Mouse (Mus musculus) forebrain, embryonic 16.5 days (tissue): ENCODE measurements around the gene Actr10. TPM values are rescaled to one million over a fixed set of nuclear protein-coding genes. Genes with fewer than 3 reads are reported as not detected.

ENCODE experiments used
- ATAC-seq: fragments of 200-750 bp; cut with Nextera tagmentation; 2 replicates; pipeline ENCODE4 v1.8.0; 2017; ENCODE audit warnings: mild to moderate bottlenecking, moderate library complexity
- H3K27ac ChIP-seq: fragments of 300-500 bp; sonication (generic); 2 replicates; pipeline ENCODE4 v1.5.1; 2014; ENCODE audit warnings: low read length, control low read depth
- H3K27me3 ChIP-seq: fragments of 300-500 bp; sonication (generic); replicated peaks from 2 replicates; pipeline ENCODE4 v1.6.1; 2014; ENCODE audit warnings: low read length; ENCODE audit not compliant: control insufficient read depth, insufficient read depth
- H3K36me3 ChIP-seq: fragments of 300-500 bp; sonication (generic); 2 replicates; pipeline ENCODE4 v1.6.1; 2014; ENCODE audit not compliant: control insufficient read depth, insufficient read depth
- H3K4me1 ChIP-seq: fragments of 300-500 bp; sonication (generic); replicated peaks from 2 replicates; pipeline ENCODE4 v1.6.1; 2014; ENCODE audit warnings: low read length; ENCODE audit not compliant: control insufficient read depth, insufficient read depth
- H3K4me2 ChIP-seq: fragments of 300-500 bp; sonication (generic); 2 replicates; pipeline ENCODE4 v1.6.1; 2014; ENCODE audit warnings: mild to moderate bottlenecking, low read length, control low read depth
- H3K4me3 ChIP-seq: fragments of 300-500 bp; sonication (generic); replicated peaks from 2 replicates; pipeline ENCODE4 v1.5.1; 2014; ENCODE audit warnings: mild to moderate bottlenecking, low read length, control low read depth
- H3K9ac ChIP-seq: fragments of 300-500 bp; sonication (generic); replicated peaks from 2 replicates; pipeline ENCODE4 v1.6.1; 2014; ENCODE audit warnings: low read depth, low read length, control low read depth
- H3K9me3 ChIP-seq: fragments of 300-500 bp; sonication (generic); 2 replicates; pipeline ENCODE4 v1.6.1; 2016; ENCODE audit warnings: low read length; ENCODE audit not compliant: control insufficient read depth
- WGBS: fragments of 180-500 bp; shearing (Covaris S2); extraction: QIAGEN DNeasy Blood & Tissue Kit; methylation state at CpG from one replicate; pipeline ENCODE4 v1.1.7; 2014; 5-methylcytosine and 5-hydroxymethylcytosine counted together
- polyA plus RNA-seq: library from polyadenylated mRNA; unstranded; fragments of >200 nt; fragmentation: Nextera tagmentation; extraction: Ambion mirVana; gene quantifications from 2 replicates; pipeline ENCODE4 v1.2.1, GENCODE M21; 2015

Gene Actr10
- 199 and 240 TPM in 2 replicates for polyA plus RNA-seq

- Histone ChIP-seq H3K9ac (peak within 1 kb of the TSS; percentile 62), H3K4me3 (peak within 1 kb of the TSS; percentile 60), H3K9me3 (no peaks in the 10 kb centered on the region), H3K36me3 (peaks cover 4% of the 10 kb centered on the region), H3K4me1 (peaks cover 9% of the 10 kb centered on the region), H3K27me3 (no peaks in the 10 kb centered on the region), H3K27ac (peak within 1 kb of the TSS; percentile 86), H3K4me2 (peak within 1 kb of the TSS; percentile 72)
- under 1% methylated on average over 59 of the region's 59 CpGs for WGBS
- peak; percentile 99 for ATAC-seq
Measured at GRCm38 (mm10) chr12:70937571-70938384, at the start of gene Actr10. Gene Actr10 (plus strand): TSS chr12:70937857.

- Histone ChIP-seq H3K4me2 (no peak overlapping the region), H3K9ac (no peak overlapping the region), H3K36me3 (peaks cover 6% of the 10 kb centered on the region), H3K27ac (no peak overlapping the region), H3K9me3 (no peaks in the 10 kb centered on the region), H3K4me1 (no peaks in the 10 kb centered on the region), H3K27me3 (no peaks in the 10 kb centered on the region), H3K4me3 (no peak overlapping the region)
- ATAC-seq: no peak
- WGBS: 79% methylated on average over 5 of the region's 5 CpGs
Measured at GRCm38 (mm10) chr12:70890405-70890804, 47.3 kb upstream of the Actr10 start.

- ATAC-seq: no peak
- peaks cover 6% of the 10 kb centered on the region for H3K36me3 ChIP-seq
- H3K4me1 ChIP-seq: no peaks in the 10 kb centered on the region
- no peaks in the 10 kb centered on the region for H3K9me3 ChIP-seq
- no peak overlapping the region for H3K4me2 ChIP-seq
- H3K4me3 ChIP-seq: no peak overlapping the region
- no peak overlapping the region for H3K9ac ChIP-seq
- no peaks in the 10 kb centered on the region for H3K27me3 ChIP-seq
- 86% methylated on average over 8 of the region's 8 CpGs for WGBS
- no peak overlapping the region for H3K27ac ChIP-seq
Measured at GRCm38 (mm10) chr12:70890874-70891470, 46.7 kb upstream of the Actr10 start.

- no peak for ATAC-seq
- no peaks in the 10 kb centered on the region for H3K4me1 ChIP-seq
- H3K27ac ChIP-seq: no peak overlapping the region
- H3K4me2 ChIP-seq: no peak overlapping the region
- H3K27me3 ChIP-seq: no peaks in the 10 kb centered on the region
- H3K9ac ChIP-seq: no peak overlapping the region
- no peaks in the 10 kb centered on the region for H3K9me3 ChIP-seq
- WGBS: 91% methylated on average over 7 of the region's 7 CpGs
- no peak overlapping the region for H3K4me3 ChIP-seq
- peaks cover 3% of the 10 kb centered on the region for H3K36me3 ChIP-seq
Measured at GRCm38 (mm10) chr12:70895275-70895674, 42.4 kb upstream of the Actr10 start.

- WGBS: 87% methylated on average over 10 of the region's 10 CpGs
- H3K36me3 ChIP-seq: no peaks in the 10 kb centered on the region; the same call in 1 of the 2 replicates
- no peak for ATAC-seq
Measured at GRCm38 (mm10) chr12:70896068-70896467, 41.6 kb upstream of the Actr10 start.

GRCm38 (mm10) chr12:70897434-70897833 lies 40.2 kb upstream of the Actr10 start:
- H3K4me1 ChIP-seq: no peaks in the 10 kb centered on the region
- ATAC-seq: no peak
- no peak overlapping the region for H3K9ac ChIP-seq
- no peak overlapping the region for H3K27ac ChIP-seq
- H3K9me3 ChIP-seq: no peaks in the 10 kb centered on the region
- 71% methylated on average over 8 of the region's 8 CpGs for WGBS
- no peak overlapping the region for H3K4me3 ChIP-seq
- no peaks in the 10 kb centered on the region for H3K27me3 ChIP-seq
- no peaks in the 10 kb centered on the region for H3K36me3 ChIP-seq
- no peak overlapping the region for H3K4me2 ChIP-seq

More at GRCm38 (mm10) chr12:70896068-70896467, 41.6 kb upstream of the Actr10 start:
- H3K27me3 ChIP-seq: no peaks in the 10 kb centered on the region
- no peak overlapping the region for H3K27ac ChIP-seq
- no peaks in the 10 kb centered on the region for H3K9me3 ChIP-seq
- H3K4me3 ChIP-seq: no peak overlapping the region
- H3K4me2 ChIP-seq: no peak overlapping the region
- H3K9ac ChIP-seq: no peak overlapping the region
- no peaks in the 10 kb centered on the region for H3K4me1 ChIP-seq

GRCm38 (mm10) chr12:70898450-70898849 lies 39.2 kb upstream of the Actr10 start:
- Histone ChIP-seq H3K9ac (no peak overlapping the region), H3K9me3 (no peaks in the 10 kb centered on the region), H3K27me3 (no peaks in the 10 kb centered on the region), H3K36me3 (peaks cover under 1% of the 10 kb centered on the region; the same call in 1 of the 2 replicates), H3K4me1 (no peaks in the 10 kb centered on the region), H3K4me3 (no peak overlapping the region), H3K27ac (no peak overlapping the region), H3K4me2 (no peak overlapping the region)
- ATAC-seq: no peak
- 85% methylated on average over 8 of the region's 8 CpGs for WGBS

- H3K27ac ChIP-seq: no peak overlapping the region
- H3K9ac ChIP-seq: no peak overlapping the region
- no peaks in the 10 kb centered on the region for H3K9me3 ChIP-seq
- no peaks in the 10 kb centered on the region for H3K4me1 ChIP-seq
- ATAC-seq: no peak
- no peaks in the 10 kb centered on the region for H3K27me3 ChIP-seq
- 96% methylated on average over 10 of the region's 10 CpGs for WGBS
- H3K36me3 ChIP-seq: peaks cover 3% of the 10 kb centered on the region; the same call in 1 of the 2 replicates
- no peak overlapping the region for H3K4me2 ChIP-seq
- no peak overlapping the region for H3K4me3 ChIP-seq
Measured at GRCm38 (mm10) chr12:70904471-70904870, 33.2 kb upstream of the Actr10 start.

GRCm38 (mm10) chr12:70906867-70907266 lies 30.8 kb upstream of the Actr10 start:
- no peaks in the 10 kb centered on the region; the same call in 1 of the 2 replicates for H3K4me1 ChIP-seq
- WGBS: 94% methylated on average over 9 of the region's 9 CpGs
- peaks cover 3% of the 10 kb centered on the region; the same call in 1 of the 2 replicates for H3K36me3 ChIP-seq
- no peak for ATAC-seq
- H3K27ac ChIP-seq: no peak overlapping the region
- no peak overlapping the region for H3K9ac ChIP-seq
- H3K27me3 ChIP-seq: no peaks in the 10 kb centered on the region
- no peak overlapping the region for H3K4me2 ChIP-seq
- H3K4me3 ChIP-seq: no peak overlapping the region
- no peaks in the 10 kb centered on the region for H3K9me3 ChIP-seq
